Mouse (Mus musculus) lung, embryonic 14.5 days (tissue): ENCODE data around the gene Wdr31. TPM values are rescaled to one million over a fixed set of nuclear protein-coding genes. Genes with fewer than 3 reads are reported as not detected.

ENCODE experiments used
- ATAC-seq: fragments of 200-750 bp; cut with Nextera tagmentation; 2 replicates; pipeline ENCODE4 v1.8.0; 2017; ENCODE audit warnings: mild to moderate bottlenecking, moderate TSS enrichment, moderate library complexity; ENCODE audit not compliant: insufficient read depth
- DNase-seq: peaks from one replicate; pipeline ENCODE4 v3.0.0-alpha.2; 2015
- H3K27ac ChIP-seq: fragments of 300-500 bp; sonication (generic); 2 replicates; pipeline ENCODE4 v1.5.1; 2014; ENCODE audit warnings: low read depth, mild to moderate bottlenecking, moderate library complexity
- H3K27me3 ChIP-seq: fragments of 300-500 bp; sonication (generic); 2 replicates; pipeline ENCODE4 v1.6.1; 2014; ENCODE audit warnings: low read length, control low read depth; ENCODE audit not compliant: insufficient read depth
- H3K36me3 ChIP-seq: fragments of 300-500 bp; sonication (generic); 2 replicates; pipeline ENCODE4 v1.6.1; 2014; ENCODE audit warnings: control low read depth; ENCODE audit not compliant: insufficient read depth
- H3K4me1 ChIP-seq: fragments of 300-500 bp; sonication (generic); 2 replicates; pipeline ENCODE4 v1.6.1; 2014; ENCODE audit warnings: antibody characterized with exemption, control low read depth; ENCODE audit not compliant: insufficient read depth
- H3K4me2 ChIP-seq: fragments of 300-500 bp; sonication (generic); 2 replicates; pipeline ENCODE4 v1.6.1; 2014; ENCODE audit warnings: mild to moderate bottlenecking
- H3K4me3 ChIP-seq: fragments of 300-500 bp; sonication (generic); 2 replicates; pipeline ENCODE4 v1.5.1; 2014; ENCODE audit warnings: low read depth, low read length
- H3K9ac ChIP-seq: fragments of 300-500 bp; sonication (generic); 2 replicates; pipeline ENCODE4 v1.6.1; 2014
- H3K9me3 ChIP-seq: fragments of 300-500 bp; sonication (generic); 2 replicates; pipeline ENCODE4 v1.6.1; 2016; ENCODE audit warnings: low read depth, low read length, control low read depth
- CTCF ChIP-seq: IDR thresholded peaks from 2 replicates; pipeline ENCODE4 v1.5.1; 2016; ENCODE audit warnings: antibody characterized with exemption, low read depth
- WGBS: fragments of 180-500 bp; shearing (Covaris S2); extraction: QIAGEN DNeasy Blood & Tissue Kit; methylation state at CpG from one replicate; pipeline ENCODE4 v1.1.7; 2014; 5-methylcytosine and 5-hydroxymethylcytosine counted together
- polyA plus RNA-seq: library from polyadenylated mRNA; unstranded; fragments of >200 nt; fragmentation: Nextera tagmentation; extraction: Ambion mirVana; gene quantifications from 2 replicates; pipeline ENCODE4 v1.2.1, GENCODE M21; 2014

Wdr31 gene
- polyA plus RNA-seq, 1 experiment from 2014 or later, result 11.3 TPM

DNA sequence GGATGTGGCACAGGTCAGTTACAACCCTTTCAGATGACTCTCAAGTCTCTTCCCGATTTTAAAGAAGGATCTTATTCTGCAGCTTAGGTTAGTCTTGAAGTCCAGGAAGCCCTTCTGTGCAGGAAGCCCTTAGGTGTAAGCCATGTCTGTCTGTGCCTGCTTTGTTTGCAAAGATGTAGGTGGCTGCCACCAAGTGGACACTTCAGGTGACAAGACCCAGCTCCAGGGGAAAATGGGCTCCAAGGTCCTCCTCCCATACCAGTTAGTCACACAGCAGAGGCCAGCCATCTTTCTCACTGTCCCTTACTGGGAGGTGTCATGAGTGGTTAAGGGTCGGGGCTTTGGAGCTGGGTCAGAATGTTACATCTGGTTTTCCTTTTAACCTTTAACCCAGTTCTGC is 36.1 kb upstream of the Wdr31 start:
- no peaks in the 10 kb centered on the region for H3K27me3 ChIP-seq
- no peaks in the 10 kb centered on the region for H3K9me3 ChIP-seq
- no peak for DNase-seq
- no peak overlapping the region for H3K9ac ChIP-seq
- peaks cover 45% of the 10 kb centered on the region for H3K36me3 ChIP-seq
- no peak overlapping the region for H3K27ac ChIP-seq
- 45% methylated on average over 2 of the region's 2 CpGs for WGBS
- no peak for ATAC-seq
- no peak overlapping the region for H3K4me3 ChIP-seq
- H3K4me1 ChIP-seq, result 0 out of 2 replicates have a peak, but pooled peaks cover 3% of the 10 kb centered on the region
- TF ChIP-seq CTCF, result peak; percentile 22; the same call in 1 of the 2 replicates
- no peak overlapping the region for H3K4me2 ChIP-seq

DNA sequence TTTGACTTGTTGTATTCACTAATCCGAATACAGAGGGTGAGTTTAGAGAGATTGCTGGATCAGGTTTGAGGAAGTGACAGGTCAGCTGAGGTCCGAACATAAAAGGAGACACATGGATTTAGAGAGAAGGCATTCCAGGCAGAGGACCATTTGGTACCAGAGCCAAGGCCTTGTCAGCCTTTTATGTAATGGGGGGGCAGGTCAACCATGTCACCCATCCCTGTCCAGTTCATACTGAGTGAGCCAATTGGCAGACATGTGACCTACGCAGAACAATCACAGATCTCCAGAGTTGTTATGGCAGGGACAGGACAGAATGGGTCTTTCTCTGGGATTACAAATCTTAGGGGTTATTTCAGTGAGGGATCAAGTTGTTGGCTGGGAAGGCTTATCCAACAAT is 35.3 kb upstream of the Wdr31 start:
- WGBS, result 82% methylated on average over 3 of the region's 3 CpGs

DNA sequence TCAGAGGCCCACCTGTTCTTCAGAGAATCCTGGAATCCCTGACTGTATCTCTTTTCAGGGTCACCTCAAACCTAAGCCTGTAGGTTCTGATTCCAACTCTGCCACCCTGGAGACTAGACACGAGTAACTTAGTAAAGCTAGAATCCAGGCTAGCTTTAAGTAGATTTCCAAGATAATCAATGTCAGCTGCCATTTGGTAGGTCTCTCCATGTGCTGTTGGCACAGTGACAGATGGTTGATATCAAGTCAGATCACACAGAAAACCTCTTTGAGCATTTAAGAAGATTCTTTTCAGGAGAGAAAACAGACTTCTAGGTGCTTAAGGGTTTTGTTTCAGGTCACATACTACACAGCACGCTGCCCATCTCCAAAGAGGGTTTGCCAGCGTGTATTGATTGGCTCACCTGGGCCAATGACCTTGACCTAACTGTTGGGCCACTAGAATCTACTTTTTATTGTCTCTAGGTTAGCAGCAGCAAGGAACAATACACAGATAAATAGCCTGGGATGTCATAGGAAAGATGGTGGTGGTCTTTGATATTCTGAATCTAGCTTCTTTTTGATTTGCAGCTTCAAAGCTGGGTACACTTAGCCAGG is 32.8 kb upstream of the Wdr31 start, which contains the start of gene Hdhd3:
Gene Hdhd3, minus strand, starts transcription at position 94 of the 597 bp plus-strand sequence.
- Histone ChIP-seq H3K4me3 (peak within 1 kb of the TSS; percentile 71), H3K27ac (peak within 1 kb of the TSS; percentile 90), H3K9me3 (no peaks in the 10 kb centered on the region), H3K36me3 (peaks cover 29% of the 10 kb centered on the region), H3K27me3 (no peaks in the 10 kb centered on the region), H3K9ac (peak within 1 kb of the TSS; percentile 74), H3K4me2 (peak within 1 kb of the TSS; percentile 78), H3K4me1 (peaks cover 6% of the 10 kb centered on the region; the same call in 1 of the 2 replicates)
- DNase-seq (no peak), ATAC-seq (no peak)
- WGBS, result 63% methylated on average over 3 of the region's 3 CpGs
- no peak for TF ChIP-seq CTCF

More for the DNA sequence above, 35.3 kb upstream of the Wdr31 start:
- no peak for DNase-seq
- H3K36me3 ChIP-seq, result peaks cover 37% of the 10 kb centered on the region
- H3K9me3 ChIP-seq, result no peaks in the 10 kb centered on the region
- peaks cover 3% of the 10 kb centered on the region; the same call in 1 of the 2 replicates for H3K4me1 ChIP-seq
- no peak overlapping the region for H3K27ac ChIP-seq
- no peak for TF ChIP-seq CTCF
- H3K9ac ChIP-seq, result no peak overlapping the region
- no peaks in the 10 kb centered on the region for H3K27me3 ChIP-seq
- ATAC-seq, result no peak
- H3K4me2 ChIP-seq, result no peak overlapping the region
- H3K4me3 ChIP-seq, result no peak overlapping the region

DNA sequence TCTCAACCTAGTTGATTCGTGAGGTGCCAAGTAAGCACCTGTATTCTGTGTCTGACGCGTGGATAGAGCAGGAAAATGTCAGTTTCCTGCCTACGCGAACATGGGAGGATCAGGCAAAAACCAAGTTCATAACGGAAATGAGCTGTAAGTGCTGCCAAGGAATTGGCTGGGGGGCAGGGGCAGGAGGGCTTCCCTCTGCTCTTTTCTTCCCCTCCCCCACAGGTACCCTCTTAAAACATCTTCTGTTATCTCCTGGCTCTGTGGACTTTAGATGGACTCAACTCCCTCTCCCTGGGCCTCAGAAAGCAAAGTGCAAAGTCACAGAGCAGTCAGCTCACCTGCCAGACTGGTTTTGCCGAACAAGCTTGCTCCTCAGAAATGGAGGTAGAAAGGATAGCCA is 32.3 kb upstream of the Wdr31 start:
- H3K4me1 ChIP-seq, result peaks cover 6% of the 10 kb centered on the region; the same call in 1 of the 2 replicates
- no peaks in the 10 kb centered on the region for H3K9me3 ChIP-seq
- no peak for TF ChIP-seq CTCF
- 53% methylated on average over 7 of the region's 7 CpGs for WGBS
- no peak overlapping the region for H3K9ac ChIP-seq
- DNase-seq, result peak; percentile 47
- no peaks in the 10 kb centered on the region for H3K27me3 ChIP-seq
- H3K4me2 ChIP-seq, result no peak overlapping the region
- H3K4me3 ChIP-seq, result no peak overlapping the region
- peaks cover 29% of the 10 kb centered on the region for H3K36me3 ChIP-seq
- ATAC-seq, result no peak
- H3K27ac ChIP-seq, result peak overlapping the region; percentile 15; the same call in 1 of the 2 replicates

DNA sequence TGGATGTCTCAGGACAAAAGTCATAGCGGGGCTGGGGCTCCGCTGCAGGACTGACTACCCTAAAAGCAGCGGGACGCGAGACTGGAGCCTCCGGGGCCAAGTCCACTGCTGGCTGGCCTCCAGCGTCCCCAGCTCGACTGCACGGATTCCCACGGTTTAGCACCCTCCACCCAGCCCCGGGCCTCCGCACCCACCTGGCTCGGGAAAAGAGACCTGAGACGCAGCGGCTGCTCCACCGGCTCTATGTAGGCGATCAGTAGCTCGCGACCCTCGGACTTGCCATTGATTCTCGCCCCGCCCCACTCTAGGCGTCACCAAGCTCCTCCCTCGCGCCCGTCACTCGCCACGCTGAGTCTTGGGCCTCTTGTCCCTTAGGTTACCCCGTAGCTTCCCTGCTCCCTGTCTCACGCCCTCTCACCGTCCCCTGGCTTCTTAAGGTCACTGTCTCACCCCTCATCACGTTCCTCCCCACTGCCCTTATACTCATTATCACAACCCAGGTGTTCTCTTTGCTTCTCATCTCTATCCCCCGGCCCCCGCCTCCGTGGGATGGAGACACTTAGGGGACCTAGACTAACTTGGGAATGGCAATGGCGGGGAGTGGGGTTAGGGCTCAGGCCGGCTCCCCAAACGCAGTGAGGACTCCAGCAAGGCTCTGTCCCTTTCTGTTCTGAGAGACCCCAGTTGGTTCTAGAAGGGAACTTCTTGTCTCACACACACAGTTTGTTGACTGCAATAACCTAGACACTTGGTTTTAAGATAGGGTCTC is 31.5 kb upstream of the Wdr31 start:
- TF ChIP-seq CTCF, result no peak
- H3K4me1 ChIP-seq, result peaks cover 6% of the 10 kb centered on the region; the same call in 1 of the 2 replicates
- H3K27me3 ChIP-seq, result no peaks in the 10 kb centered on the region
- peak overlapping the region; percentile 71 for H3K4me3 ChIP-seq
- DNase-seq (peak; percentile 96), ATAC-seq (peak; percentile 96)
- peak overlapping the region; percentile 78 for H3K4me2 ChIP-seq
- H3K36me3 ChIP-seq, result peaks cover 26% of the 10 kb centered on the region
- 1% methylated on average over 37 of the region's 38 CpGs for WGBS
- H3K27ac ChIP-seq, result peak overlapping the region; percentile 90
- peak overlapping the region; percentile 74 for H3K9ac ChIP-seq
- no peaks in the 10 kb centered on the region for H3K9me3 ChIP-seq

DNA sequence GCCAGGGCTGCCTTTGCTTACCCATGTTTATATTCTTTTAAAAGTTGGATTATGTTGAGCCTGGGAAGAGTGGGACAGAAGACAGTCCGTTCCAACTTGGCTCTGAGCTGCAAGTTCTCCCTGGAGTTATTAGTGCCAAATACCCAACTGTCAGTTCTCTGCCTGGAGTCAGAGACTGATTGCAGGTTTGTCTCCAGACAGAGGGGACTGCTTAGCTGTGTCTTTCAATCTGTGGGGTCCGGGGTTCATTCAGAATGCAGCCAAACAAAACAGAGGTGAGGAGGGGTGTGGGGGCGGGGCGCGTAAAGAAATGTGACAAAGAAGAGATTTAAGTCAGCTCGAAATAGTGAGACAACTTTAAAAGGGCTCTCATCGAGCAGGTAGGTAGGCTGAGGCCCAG is 30.8 kb upstream of the Wdr31 start:
- Histone ChIP-seq H3K27me3 (no peaks in the 10 kb centered on the region), H3K4me3 (peak overlapping the region; percentile 71), H3K36me3 (peaks cover 25% of the 10 kb centered on the region), H3K9me3 (no peaks in the 10 kb centered on the region), H3K9ac (peak overlapping the region; percentile 74), H3K4me2 (peak overlapping the region; percentile 78), H3K4me1 (peaks cover 6% of the 10 kb centered on the region; the same call in 1 of the 2 replicates), H3K27ac (peak overlapping the region; percentile 90)
- no peak for TF ChIP-seq CTCF
- under 1% methylated on average over 7 of the region's 7 CpGs for WGBS
- ATAC-seq, result peak; percentile 42
- DNase-seq, result peak; percentile 63

DNA sequence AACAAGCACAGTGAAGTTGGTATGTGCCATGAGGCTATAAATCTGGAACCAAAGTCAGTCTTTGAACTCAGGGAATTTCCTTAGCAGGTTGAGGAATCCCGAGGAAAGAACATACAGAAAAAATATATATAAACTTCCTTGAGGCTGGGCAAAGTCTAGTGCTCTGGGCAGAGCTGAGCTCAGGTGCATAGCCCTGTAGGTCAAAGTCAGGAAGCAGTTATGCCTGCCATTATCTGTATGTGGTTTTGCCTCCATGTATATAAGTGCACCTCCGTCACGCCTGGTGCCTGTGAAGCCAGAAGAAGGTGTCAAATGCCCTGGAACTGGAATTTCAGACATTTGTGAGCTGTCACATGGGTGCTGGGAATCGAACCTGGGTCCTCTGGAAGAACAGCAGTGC is 30.1 kb upstream of the Wdr31 start:
- no peak for TF ChIP-seq CTCF
- Histone ChIP-seq H3K4me2 (peak overlapping the region; percentile 78), H3K9me3 (no peaks in the 10 kb centered on the region), H3K4me1 (peaks cover 6% of the 10 kb centered on the region; the same call in 1 of the 2 replicates), H3K27me3 (no peaks in the 10 kb centered on the region), H3K27ac (no peak overlapping the region), H3K9ac (no peak overlapping the region), H3K4me3 (peak overlapping the region; percentile 71; the same call in 1 of the 2 replicates), H3K36me3 (peaks cover 25% of the 10 kb centered on the region)
- WGBS, result 79% methylated on average over 4 of the region's 4 CpGs
- DNase-seq (no peak), ATAC-seq (no peak)
